Mouse (Mus musculus): ENCODE data around the gene Gm45844. TPM values are rescaled to one million over a fixed set of nuclear protein-coding genes. Genes with fewer than 3 reads are reported as not detected.

Gene Gm45844
- polyA plus RNA-seq, 1 experiment from 2014 or later = 2.3 TPM

GRCm38 (mm10) chr7:7187417-7188190 lies 90.5 kb downstream of the Gm45844 start:
- H3K4me2 ChIP-seq (ENCODE audit: low read length) = peak overlapping the region; percentile 51
- no peaks in the 10 kb centered on the region for H3K9me3 ChIP-seq (ENCODE audit: control insufficient read depth, low read length)
- H3K4me3 ChIP-seq (ENCODE audit: control insufficient read depth in 1 of 2, insufficient read depth in 1 of 2, low read depth in 1 of 2, low read length in 2 of 2) = peak overlapping the region; percentile 49 to 79; a peak in 3 of 4 replicates
- H3K27me3 ChIP-seq (ENCODE audit: control insufficient read depth, insufficient read depth, low read length) = no peaks in the 10 kb centered on the region
- peaks cover 7% of the 10 kb centered on the region for H3K36me3 ChIP-seq (ENCODE audit: control insufficient read depth, insufficient read depth, low read length)
- 26% methylated on average over 13 of the region's 13 CpGs for WGBS
- H3K4me1 ChIP-seq (ENCODE audit: control insufficient read depth in 2 of 2, insufficient read depth in 2 of 2, low read length in 2 of 2) = 0 out of 4 replicates have a peak, but pooled peaks cover 0 to 2% of the 10 kb centered on the region in 2 experiments
- no peak overlapping the region for H3K9ac ChIP-seq (ENCODE audit: low read length)
- no peak for ATAC-seq (ENCODE audit: insufficient number of reproducible peaks, insufficient read depth, low FRiP score, low read depth)
- H3K27ac ChIP-seq (replicated peaks in 1 of 2; ENCODE audit: control insufficient read depth in 1 of 2, insufficient read depth in 1 of 2, low read depth in 2 of 2, low read length in 2 of 2) = no peak overlapping the region

GRCm38 (mm10) chr7:7185897-7186296 lies 92.2 kb downstream of the Gm45844 start:
- Histone ChIP-seq H3K27ac (replicated peaks in 1 of 2; ENCODE audit: control insufficient read depth in 1 of 2, insufficient read depth in 1 of 2, low read depth in 2 of 2, low read length in 2 of 2) (no peak overlapping the region), H3K27me3 (ENCODE audit: control insufficient read depth, insufficient read depth, low read length) (no peaks in the 10 kb centered on the region), H3K9ac (ENCODE audit: low read length) (no peak overlapping the region), H3K4me3 (ENCODE audit: control insufficient read depth in 1 of 2, insufficient read depth in 1 of 2, low read depth in 1 of 2, low read length in 2 of 2) (no peak overlapping the region), H3K4me1 (ENCODE audit: control insufficient read depth in 2 of 2, insufficient read depth in 2 of 2, low read length in 2 of 2) (0 out of 4 replicates have a peak, but pooled peaks cover 0 to 2% of the 10 kb centered on the region in 2 experiments), H3K9me3 (ENCODE audit: control insufficient read depth, low read length) (no peaks in the 10 kb centered on the region), H3K36me3 (ENCODE audit: control insufficient read depth, insufficient read depth, low read length) (peaks cover 23% of the 10 kb centered on the region), H3K4me2 (ENCODE audit: low read length) (no peak overlapping the region)
- 83% methylated on average over 1 of the region's 1 CpGs for WGBS
- no peak for ATAC-seq (ENCODE audit: insufficient number of reproducible peaks, insufficient read depth, low FRiP score, low read depth)

- WGBS = 1% methylated on average over 26 of the region's 26 CpGs
- Histone ChIP-seq H3K4me1 (ENCODE audit: control insufficient read depth in 2 of 2, insufficient read depth in 2 of 2, low read length in 2 of 2) (peaks cover 0 to 5% of the 10 kb centered on the region in 2 experiments; a peak in 3 of 4 replicates), H3K4me3 (ENCODE audit: control insufficient read depth in 1 of 2, insufficient read depth in 1 of 2, low read depth in 1 of 2, low read length in 2 of 2) (peak within 1 kb of the TSS; percentile 62 to 98), H3K27ac (replicated peaks in 1 of 2; ENCODE audit: control insufficient read depth in 1 of 2, insufficient read depth in 1 of 2, low read depth in 2 of 2, low read length in 2 of 2) (0 out of 4 replicates have a peak within 1 kb of the TSS, but pooled peaks of 1 of the 2 experiments have one; percentile 34), H3K27me3 (ENCODE audit: control insufficient read depth, insufficient read depth, low read length) (no peaks in the 10 kb centered on the region), H3K36me3 (ENCODE audit: control insufficient read depth, insufficient read depth, low read length) (peaks cover 12% of the 10 kb centered on the region), H3K4me2 (ENCODE audit: low read length) (peak within 1 kb of the TSS; percentile 78), H3K9ac (ENCODE audit: low read length) (peak within 1 kb of the TSS; percentile 77), H3K9me3 (ENCODE audit: control insufficient read depth, low read length) (no peaks in the 10 kb centered on the region)
- ATAC-seq (ENCODE audit: insufficient number of reproducible peaks, insufficient read depth, low FRiP score, low read depth) = peak; percentile 77; the same call in 1 of the 2 replicates
These were observed 106.6 kb downstream of the Gm45844 start, which contains the start of gene Zfp418 for GRCm38 (mm10) chr7:7171227-7172147. TSS of gene Zfp418 (plus strand) at chr7:7171330.

Small RNAs within 50 kb of the gene (microRNA-seq; reads per million reads assigned to microRNA genes)
- gene Mir5620 = 0.84 reads per million

Other genes with a start within 250 kb of the Gm45844 start
- gene Zfp954, start 156.8 kb downstream of the Gm45844 start, polyA plus RNA-seq (2014; fragmentation: Nextera tagmentation; extraction: Ambion mirVana) = 6.8 and 9.2 TPM in 2 replicates
- gene Zfp773, start 141.5 kb downstream of the Gm45844 start, polyA plus RNA-seq (2014; fragmentation: Nextera tagmentation; extraction: Ambion mirVana) = 0.98 and 1.3 TPM in 2 replicates
- 1.2 and 1.6 TPM in 2 replicates for gene Zfp418, start 107.0 kb downstream of the Gm45844 start, polyA plus RNA-seq (2014; fragmentation: Nextera tagmentation; extraction: Ambion mirVana)
- 3.9 and 5.3 TPM in 2 replicates for gene Zfp772, start 68.3 kb downstream of the Gm45844 start, polyA plus RNA-seq (2014; fragmentation: Nextera tagmentation; extraction: Ambion mirVana)
- gene Vmn2r29, start 31.0 kb downstream of the Gm45844 start, polyA plus RNA-seq (2014; fragmentation: Nextera tagmentation; extraction: Ambion mirVana) = 0.14 TPM in 1 of 2 replicates, not detected in the other
- gene Clcn4, start 22.6 kb upstream of the Gm45844 start, polyA plus RNA-seq (2014; fragmentation: Nextera tagmentation; extraction: Ambion mirVana) = 46.2 and 50.1 TPM in 2 replicates
- not detected in 2 replicates for gene Vmn2r30, start 59.3 kb upstream of the Gm45844 start, polyA plus RNA-seq (2014; fragmentation: Nextera tagmentation; extraction: Ambion mirVana)
- not detected in 2 replicates for gene Gm45783, start 96.3 kb upstream of the Gm45844 start, polyA plus RNA-seq (2014; fragmentation: Nextera tagmentation; extraction: Ambion mirVana)
- not detected in 2 replicates for gene Vmn2r31, start 121.4 kb upstream of the Gm45844 start, polyA plus RNA-seq (2014; fragmentation: Nextera tagmentation; extraction: Ambion mirVana)
- not detected in 2 replicates for gene Vmn2r32, start 201.7 kb upstream of the Gm45844 start, polyA plus RNA-seq (2014; fragmentation: Nextera tagmentation; extraction: Ambion mirVana)

All from heart, embryonic 14.5 days (tissue).